Mouse (Mus musculus) intestine, embryonic 16.5 days (tissue): Measurements from ENCODE around the gene Wdfy1. TPM values are rescaled to one million over a fixed set of nuclear protein-coding genes. Genes with fewer than 3 reads are reported as not detected.

Experiments
- ATAC-seq: fragments of 200-750 bp; cut with Nextera tagmentation; 2 replicates; pipeline ENCODE4 v1.8.0; 2017; ENCODE audit warnings: moderate TSS enrichment, moderate library complexity
- H3K27ac ChIP-seq: fragments of 300-500 bp; sonication (generic); 2 replicates; pipeline ENCODE4 v1.5.1; 2014; ENCODE audit warnings: mild to moderate bottlenecking, low read length
- H3K27me3 ChIP-seq: fragments of 300-500 bp; sonication (generic); replicated peaks from 2 replicates; pipeline ENCODE4 v1.6.1; 2014; ENCODE audit warnings: low read length, control low read depth, mixed read lengths; ENCODE audit not compliant: control insufficient read depth, insufficient read depth
- H3K36me3 ChIP-seq: fragments of 300-500 bp; sonication (generic); 2 replicates; pipeline ENCODE4 v1.6.1; 2014; ENCODE audit warnings: low read length, control low read depth; ENCODE audit not compliant: control insufficient read depth, insufficient read depth
- H3K4me1 ChIP-seq: fragments of 300-500 bp; sonication (generic); 2 replicates; pipeline ENCODE4 v1.6.1; 2014; ENCODE audit warnings: low read length, control low read depth, mixed read lengths; ENCODE audit not compliant: control insufficient read depth, insufficient read depth
- H3K4me2 ChIP-seq: fragments of 300-500 bp; sonication (generic); 2 replicates; pipeline ENCODE4 v1.6.1; 2014; ENCODE audit warnings: low read depth, low read length, control low read depth
- H3K4me3 ChIP-seq: fragments of 300-500 bp; sonication (generic); 2 replicates; pipeline ENCODE4 v1.5.1; 2014; ENCODE audit warnings: mild to moderate bottlenecking, low read length
- H3K9ac ChIP-seq: fragments of 300-500 bp; sonication (generic); 2 replicates; pipeline ENCODE4 v1.6.1; 2014; ENCODE audit warnings: low read depth, low read length
- H3K9me3 ChIP-seq: fragments of 300-500 bp; sonication (generic); 2 replicates; pipeline ENCODE4 v1.6.1; 2016; ENCODE audit warnings: low read length, control low read depth; ENCODE audit not compliant: control insufficient read depth
- WGBS: fragments of 180-500 bp; shearing (Covaris S2); extraction: QIAGEN DNeasy Blood & Tissue Kit; methylation state at CpG from one replicate; pipeline ENCODE4 v1.1.7; 2014; 5-methylcytosine and 5-hydroxymethylcytosine counted together
- polyA plus RNA-seq: library from polyadenylated mRNA; unstranded; fragments of >200 nt; fragmentation: Nextera tagmentation; extraction: Ambion mirVana; gene quantifications from 2 replicates; pipeline ENCODE4 v1.2.1, GENCODE M21; 2015

The Wdfy1 gene
- polyA plus RNA-seq, 1 experiment from 2014 or later = 34.9 TPM

- ATAC-seq = no peak
- no peak overlapping the region for H3K27ac ChIP-seq
Measured at GRCm38 (mm10) chr1:79706707-79707106, 69.2 kb downstream of the Wdfy1 start.

DNA sequence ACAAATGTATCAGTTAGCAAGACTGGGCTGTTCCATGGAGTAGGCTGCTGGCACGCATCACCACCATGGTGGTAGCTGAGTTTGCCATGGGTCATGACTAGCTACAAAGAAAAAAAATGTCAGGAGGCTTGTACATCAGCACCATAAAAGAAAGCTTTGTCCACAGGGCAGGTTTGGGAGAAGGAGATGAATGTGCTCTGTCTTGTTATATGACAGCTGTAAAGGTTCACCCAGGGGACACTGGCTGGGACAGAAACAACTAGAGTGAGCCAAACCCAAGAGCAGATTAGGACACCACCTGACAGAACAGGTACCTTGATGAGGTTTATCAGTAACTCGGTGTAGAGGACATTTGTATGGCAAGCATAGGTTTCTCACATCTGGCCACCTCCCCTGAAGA, 71.3 kb downstream of the Wdfy1 start:
- no peak overlapping the region for H3K4me2 ChIP-seq
- ATAC-seq = no peak
- H3K9ac ChIP-seq = no peak overlapping the region
- no peaks in the 10 kb centered on the region for H3K9me3 ChIP-seq
- 88% methylated on average over 2 of the region's 2 CpGs for WGBS
- peaks cover 3% of the 10 kb centered on the region; the same call in 1 of the 2 replicates for H3K36me3 ChIP-seq
- no peaks in the 10 kb centered on the region for H3K27me3 ChIP-seq
- no peak overlapping the region for H3K27ac ChIP-seq
- H3K4me1 ChIP-seq = no peaks in the 10 kb centered on the region
- H3K4me3 ChIP-seq = no peak overlapping the region

More at GRCm38 (mm10) chr1:79706707-79707106, 69.2 kb downstream of the Wdfy1 start:
- WGBS = 78% methylated on average over 3 of the region's 3 CpGs
- Histone ChIP-seq H3K27me3 (no peaks in the 10 kb centered on the region), H3K4me1 (no peaks in the 10 kb centered on the region), H3K36me3 (peaks cover 3% of the 10 kb centered on the region; the same call in 1 of the 2 replicates), H3K9me3 (no peaks in the 10 kb centered on the region), H3K4me2 (no peak overlapping the region), H3K4me3 (no peak overlapping the region), H3K9ac (no peak overlapping the region)

DNA sequence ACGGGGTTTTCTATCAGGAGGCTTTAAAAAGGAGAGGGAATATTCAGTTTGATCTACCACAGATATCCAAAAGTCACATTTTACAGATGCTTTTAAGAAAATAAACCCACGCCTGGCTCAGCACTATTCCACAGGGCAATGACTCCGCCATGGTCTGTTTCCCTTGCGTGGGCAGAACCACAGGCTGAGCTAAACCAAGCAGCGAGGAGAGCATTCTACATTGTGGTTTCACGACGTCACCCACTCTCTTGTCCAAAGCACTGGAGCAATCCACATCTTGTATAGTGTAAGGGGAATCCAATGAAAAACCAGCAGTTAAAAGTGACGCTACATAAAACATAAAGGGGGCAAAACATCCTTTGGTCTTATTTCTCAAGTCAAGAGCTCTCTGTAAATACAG, 72.4 kb downstream of the Wdfy1 start:
- no peak overlapping the region for H3K4me3 ChIP-seq
- H3K4me1 ChIP-seq = no peaks in the 10 kb centered on the region
- WGBS = 90% methylated on average over 8 of the region's 8 CpGs
- no peak overlapping the region for H3K27ac ChIP-seq
- H3K9ac ChIP-seq = no peak overlapping the region
- no peak overlapping the region for H3K4me2 ChIP-seq
- no peaks in the 10 kb centered on the region for H3K9me3 ChIP-seq
- H3K36me3 ChIP-seq = peaks cover 3% of the 10 kb centered on the region; the same call in 1 of the 2 replicates
- ATAC-seq = no peak
- H3K27me3 ChIP-seq = no peaks in the 10 kb centered on the region

DNA sequence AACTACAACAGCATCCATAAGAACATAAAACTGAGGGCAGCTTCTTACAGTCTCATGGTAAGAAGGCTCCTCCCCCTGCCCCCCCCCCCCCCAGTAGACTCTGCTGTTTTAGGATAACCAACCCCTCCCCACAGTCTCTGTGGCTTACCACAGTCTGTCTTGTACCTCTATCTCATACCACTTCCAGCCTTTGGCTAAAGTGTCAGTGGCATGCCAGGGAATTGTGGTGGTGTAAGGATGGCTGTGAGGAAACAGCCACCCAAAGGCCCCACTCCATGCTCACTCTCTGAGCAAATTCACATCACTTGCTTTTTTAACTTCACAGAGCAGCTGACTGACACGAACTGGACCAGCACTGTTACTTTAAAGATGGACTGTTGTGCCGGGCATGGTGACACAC, 77.4 kb downstream of the Wdfy1 start:
- H3K4me2 ChIP-seq = no peak overlapping the region
- H3K9me3 ChIP-seq = no peaks in the 10 kb centered on the region
- WGBS = 82% methylated on average over 2 of the region's 2 CpGs
- no peaks in the 10 kb centered on the region for H3K4me1 ChIP-seq
- no peak for ATAC-seq
- no peak overlapping the region for H3K4me3 ChIP-seq
- H3K9ac ChIP-seq = no peak overlapping the region
- H3K27ac ChIP-seq = no peak overlapping the region
- H3K36me3 ChIP-seq = no peaks in the 10 kb centered on the region
- H3K27me3 ChIP-seq = no peaks in the 10 kb centered on the region

DNA sequence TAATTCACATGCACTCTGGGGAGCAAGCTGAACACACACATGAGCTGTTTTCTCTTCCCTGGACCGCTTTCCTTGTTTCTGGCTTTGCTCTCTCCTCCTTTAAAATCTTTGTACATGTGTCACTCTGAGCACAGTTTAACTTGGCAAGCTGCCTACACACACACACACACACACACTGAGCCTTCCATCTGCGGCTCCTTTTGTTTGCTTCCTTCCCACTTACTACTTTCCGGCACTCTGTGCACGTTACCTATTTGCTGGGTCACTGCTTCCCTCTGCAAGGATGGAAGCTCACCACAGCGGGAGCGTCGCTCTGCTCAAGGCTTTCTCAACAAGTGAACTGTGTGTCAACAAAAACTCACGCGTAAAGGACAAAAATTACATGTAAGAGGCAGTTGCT, 78.6 kb downstream of the Wdfy1 start:
- Histone ChIP-seq H3K9me3 (no peaks in the 10 kb centered on the region), H3K27ac (no peak overlapping the region), H3K27me3 (no peaks in the 10 kb centered on the region), H3K9ac (no peak overlapping the region), H3K4me1 (no peaks in the 10 kb centered on the region), H3K36me3 (no peaks in the 10 kb centered on the region), H3K4me3 (no peak overlapping the region), H3K4me2 (no peak overlapping the region)
- WGBS = 39% methylated on average over 9 of the region's 9 CpGs
- ATAC-seq = peak; percentile 63; the same call in 1 of the 2 replicates

- Histone ChIP-seq H3K27me3 (no peaks in the 10 kb centered on the region), H3K9ac (no peak overlapping the region), H3K4me1 (no peaks in the 10 kb centered on the region), H3K4me2 (no peak overlapping the region), H3K9me3 (no peaks in the 10 kb centered on the region), H3K36me3 (no peaks in the 10 kb centered on the region), H3K27ac (no peak overlapping the region), H3K4me3 (no peak overlapping the region)
- ATAC-seq = 0 out of 2 replicates have a peak, but pooled peaks have one; percentile 50
- 57% methylated on average over 5 of the region's 5 CpGs for WGBS
Measured at GRCm38 (mm10) chr1:79696933-79697332, 79.0 kb downstream of the Wdfy1 start.

- H3K4me3 ChIP-seq = no peak overlapping the region
- 81% methylated on average over 3 of the region's 3 CpGs for WGBS
- no peak overlapping the region for H3K9ac ChIP-seq
- H3K9me3 ChIP-seq = no peaks in the 10 kb centered on the region
- H3K36me3 ChIP-seq = no peaks in the 10 kb centered on the region
- H3K4me2 ChIP-seq = no peak overlapping the region
- no peak overlapping the region for H3K27ac ChIP-seq
- no peaks in the 10 kb centered on the region for H3K4me1 ChIP-seq
- H3K27me3 ChIP-seq = no peaks in the 10 kb centered on the region
- ATAC-seq = no peak
Measured at GRCm38 (mm10) chr1:79692482-79692881, 83.5 kb downstream of the Wdfy1 start.

DNA sequence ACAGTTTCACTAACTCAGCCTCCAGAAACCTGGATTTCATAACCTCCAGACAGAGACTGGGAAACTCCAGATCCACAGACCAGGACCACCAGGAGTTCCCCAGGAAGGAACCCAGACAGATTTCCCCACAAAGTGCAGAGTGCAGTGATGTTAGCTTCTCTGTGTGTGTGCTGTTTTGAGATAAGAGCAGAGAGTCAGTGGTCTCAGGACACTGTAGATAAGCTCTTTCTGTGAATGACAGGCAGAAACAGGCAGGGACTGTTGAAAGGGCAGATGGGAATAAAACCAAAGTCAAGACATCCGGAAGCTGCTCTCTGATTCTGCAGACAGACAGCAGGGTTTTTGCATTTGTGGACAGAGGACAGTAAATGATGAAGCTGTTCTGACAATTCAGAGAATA, 88.7 kb downstream of the Wdfy1 start:
- no peaks in the 10 kb centered on the region for H3K36me3 ChIP-seq
- H3K4me3 ChIP-seq = no peak overlapping the region
- no peaks in the 10 kb centered on the region for H3K4me1 ChIP-seq
- WGBS = 74% methylated on average over 1 of the region's 1 CpGs
- no peak for ATAC-seq
- no peak overlapping the region for H3K27ac ChIP-seq
- H3K27me3 ChIP-seq = no peaks in the 10 kb centered on the region
- H3K9ac ChIP-seq = no peak overlapping the region
- no peak overlapping the region for H3K4me2 ChIP-seq
- H3K9me3 ChIP-seq = no peaks in the 10 kb centered on the region

DNA sequence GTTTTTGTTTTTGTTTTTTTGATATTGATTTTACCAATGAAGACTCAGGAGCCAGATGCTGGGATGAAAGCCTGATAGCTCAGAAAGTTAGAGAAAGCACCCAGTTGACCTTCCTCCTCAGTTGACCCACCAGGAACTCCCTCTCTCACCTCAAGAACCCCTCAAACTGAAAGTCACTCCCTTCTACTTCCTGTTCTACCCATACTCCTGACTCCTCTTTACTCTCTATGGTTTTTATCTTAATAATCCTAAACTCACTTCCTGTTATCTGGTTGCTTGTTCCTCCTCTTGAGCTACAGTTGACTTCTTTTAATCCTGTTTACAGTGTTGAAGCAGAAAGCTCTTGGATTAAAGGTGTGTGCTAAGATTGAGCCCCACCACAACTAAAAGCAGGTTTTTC, 91.9 kb downstream of the Wdfy1 start:
- Histone ChIP-seq H3K36me3 (no peaks in the 10 kb centered on the region), H3K4me3 (no peak overlapping the region), H3K27me3 (no peaks in the 10 kb centered on the region), H3K4me1 (no peaks in the 10 kb centered on the region), H3K27ac (no peak overlapping the region), H3K4me2 (no peak overlapping the region), H3K9me3 (no peaks in the 10 kb centered on the region), H3K9ac (no peak overlapping the region)
- ATAC-seq = no peak

DNA sequence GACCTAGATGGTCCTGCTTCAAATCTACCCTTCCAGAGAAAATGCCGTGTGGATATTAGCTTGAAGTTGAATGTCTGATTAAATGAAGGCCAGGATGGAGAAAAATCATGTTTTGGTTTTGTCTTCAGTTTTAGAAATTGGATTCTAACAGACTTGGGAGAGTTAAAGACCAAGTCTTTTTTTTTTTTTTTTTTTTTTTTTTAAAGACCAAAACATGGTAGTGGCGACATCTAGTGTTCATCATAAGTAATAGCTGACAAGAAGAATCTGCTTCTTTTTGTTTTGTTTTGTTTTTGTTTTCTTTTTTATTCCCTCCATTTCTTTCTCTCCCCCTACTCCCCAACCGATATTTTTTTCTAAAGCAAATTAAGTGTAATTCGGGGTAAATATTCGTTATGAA, 93.0 kb downstream of the Wdfy1 start:
- Histone ChIP-seq H3K27ac (no peak overlapping the region), H3K4me2 (no peak overlapping the region), H3K4me1 (no peaks in the 10 kb centered on the region), H3K9me3 (no peaks in the 10 kb centered on the region), H3K36me3 (no peaks in the 10 kb centered on the region), H3K4me3 (no peak overlapping the region), H3K9ac (no peak overlapping the region), H3K27me3 (no peaks in the 10 kb centered on the region)
- 16% methylated on average over 5 of the region's 5 CpGs for WGBS
- no peak for ATAC-seq
